Mouse (Mus musculus) thymus, adult 2 months (tissue): ENCODE measurements at regions not wholly inside any gene's neighbourhood (a gene's known extent, or its start where the extent isn't known, plus 50 kb on each side); places are given as distances from the start of the nearest gene placed in this dataset.

ENCODE experiments used
- CTCF ChIP-seq: fragments of 200-500 bp; IDR thresholded peaks from 2 replicates; pipeline ENCODE4 v1.5.1; 2012; ENCODE audit warnings: mild to moderate bottlenecking, control low read depth, low read length, moderate library complexity, borderline replicate concordance; ENCODE audit not compliant: control insufficient read depth, poor library complexity, insufficient read depth; ENCODE audit errors: extremely low read depth
- POLR2A ChIP-seq: fragments of 200-500 bp; IDR thresholded peaks from 2 replicates; pipeline ENCODE4 v1.6.1; 2012; ENCODE audit warnings: mild to moderate bottlenecking, low read length, control low read depth, moderate library complexity; ENCODE audit not compliant: control insufficient read depth, poor library complexity, insufficient read depth; ENCODE audit errors: extremely low read depth

GRCm38 (mm10) chr16:9005933-9006332 lies 176.0 kb downstream of the 1810013L24Rik start:
- no peak for TF ChIP-seq CTCF
- no peak for TF ChIP-seq POLR2A
